Comparison of ENCODE assay signal across 8 mouse cellular contexts in genomic region chr9:25251174-25251573, GRCm38 (mm10). TPM values are rescaled to one million over a fixed set of nuclear protein-coding genes. Genes with fewer than 3 reads are reported as not detected.
DNase-seq lines count a peak whose midpoint lies in the region; ATAC-seq and TF ChIP-seq lines count a peak whose summit lies in the region.

No protein-coding gene starts in this region.

- H3K4me2 ChIP-seq in CH12.LX (ENCODE audit: insufficient read depth, low read depth, poor library complexity, severe bottlenecking), result peak overlapping the region; percentile 99
- H3K4me2 ChIP-seq in forebrain, embryonic 15.5 days (replicated peaks), result peak overlapping the region; percentile 62
- H3K4me2 ChIP-seq in liver, embryonic 16.5 days (ENCODE audit: low read depth, low read length), result peak overlapping the region; percentile 87

- no peak for TF ChIP-seq CTCF in CH12.LX (conservative IDR thresholded peaks at IDR 0.05 in 1 of 2, IDR thresholded peaks at IDR 0.05 in 1 of 2; ENCODE audit: low read depth in 2 of 2, low read length in 2 of 2)

- ATAC-seq in forebrain, embryonic 15.5 days (replicated peaks), result no peak
- no peak for ATAC-seq in liver, embryonic 16.5 days (ENCODE audit: low read depth)

- TF ChIP-seq POLR2A in CH12.LX (IDR thresholded peaks at IDR 0.05; ENCODE audit: low read depth, low read length), result no peak

- TF ChIP-seq RAD21 in CH12.LX (IDR thresholded peaks at IDR 0.05; ENCODE audit: low read depth, low read length), result no peak

- TF ChIP-seq EP300 in CH12.LX (IDR thresholded peaks at IDR 0.05; ENCODE audit: low read length), result 0 out of 2 replicates have a peak, but pooled peaks have one; percentile 11

- WGBS in heart, embryonic 10.5 days, result 12% methylated on average over 6 of the region's 6 CpGs
- WGBS in forebrain, embryonic 15.5 days, result 9% methylated on average over 6 of the region's 6 CpGs
- 2% methylated on average over 6 of the region's 6 CpGs for WGBS in liver, embryonic 16.5 days (ENCODE audit: insufficient replicate concordance)

- peaks cover 20% of the 10 kb centered on the region for H3K4me1 ChIP-seq in heart, embryonic 10.5 days
- H3K4me1 ChIP-seq in CH12.LX (ENCODE audit: control insufficient read depth in 1 of 2, insufficient read depth in 2 of 2), result peaks cover 0 to 19% of the 10 kb centered on the region in 2 experiments; a peak in 2 of 4 replicates
- H3K4me1 ChIP-seq in forebrain, embryonic 15.5 days, result peaks cover 32% of the 10 kb centered on the region
- peaks cover 16% of the 10 kb centered on the region for H3K4me1 ChIP-seq in liver, embryonic 16.5 days (ENCODE audit: control insufficient read depth, low read depth, low read length)

- no peaks in the 10 kb centered on the region for H3K9me3 ChIP-seq in heart, embryonic 10.5 days
- no peaks in the 10 kb centered on the region for H3K9me3 ChIP-seq in CH12.LX (replicated peaks; ENCODE audit: low read length)
- H3K9me3 ChIP-seq in forebrain, embryonic 15.5 days, result no peaks in the 10 kb centered on the region
- H3K9me3 ChIP-seq in liver, embryonic 16.5 days (replicated peaks; ENCODE audit: control insufficient read depth, low read length), result no peaks in the 10 kb centered on the region

- H3K36me3 ChIP-seq in heart, embryonic 10.5 days, result no peaks in the 10 kb centered on the region
- H3K36me3 ChIP-seq in CH12.LX (replicated peaks in 1 of 2; ENCODE audit: control insufficient read depth in 1 of 2, insufficient read depth in 1 of 2, low read length in 1 of 2), result peaks cover 2 to 4% of the 10 kb centered on the region in 2 experiments
- no peaks in the 10 kb centered on the region for H3K36me3 ChIP-seq in forebrain, embryonic 15.5 days
- no peaks in the 10 kb centered on the region for H3K36me3 ChIP-seq in liver, embryonic 16.5 days (ENCODE audit: control insufficient read depth, insufficient read depth)

- peak overlapping the region; percentile 100 for H3K4me3 ChIP-seq in heart, embryonic 10.5 days
- peak overlapping the region; percentile 90 to 98 (median 94) for H3K4me3 ChIP-seq in CH12.LX (replicated peaks in 1 of 3; ENCODE audit: low read depth in 2 of 3, low read length in 2 of 3, poor library complexity in 1 of 3)
- H3K4me3 ChIP-seq in forebrain, embryonic 15.5 days, result peak overlapping the region; percentile 79
- peak overlapping the region; percentile 88 for H3K4me3 ChIP-seq in liver, embryonic 16.5 days (ENCODE audit: low read depth, low read length)

- in situ Hi-C loops in CH12.LX (cut with MboI; ENCODE audit: low pct_ligation_motif_present, low pct_unique_long_range_greater_than_20kb, low sequenced_read_pairs), result no loop called here

- H3K79me2 ChIP-seq in CH12.LX (replicated peaks; ENCODE audit: control insufficient read depth, extremely low read depth, insufficient read depth, poor library complexity, severe bottlenecking), result peaks cover 30% of the 10 kb centered on the region

- H3K27me3 ChIP-seq in heart, embryonic 10.5 days (ENCODE audit: insufficient read depth, poor library complexity, severe bottlenecking), result no peaks in the 10 kb centered on the region
- H3K27me3 ChIP-seq in CH12.LX (replicated peaks), result no peaks in the 10 kb centered on the region
- no peaks in the 10 kb centered on the region for H3K27me3 ChIP-seq in forebrain, embryonic 15.5 days
- H3K27me3 ChIP-seq in liver, embryonic 16.5 days (ENCODE audit: control insufficient read depth, insufficient read depth, low read depth, low read length), result no peaks in the 10 kb centered on the region

- peak overlapping the region; percentile 95 for H3K9ac ChIP-seq in CH12.LX (ENCODE audit: insufficient read depth, low read depth)
- H3K9ac ChIP-seq in forebrain, embryonic 15.5 days (replicated peaks), result peak overlapping the region; percentile 88
- peak overlapping the region; percentile 98 for H3K9ac ChIP-seq in liver, embryonic 16.5 days (ENCODE audit: low read depth, low read length)

- dilution Hi-C loops in CH12.LX (cut with MboI; ENCODE audit: extremely low pct_ligation_motif_present, extremely low pct_unique_long_range_greater_than_20kb, low sequenced_read_pairs), result no loop called here

- DNase-seq in heart, embryonic 10.5 days (ENCODE audit: low spot score), result no peak
- DNase-seq in heart, adult 8-10 months (ENCODE audit: low spot score), result no peak
- no peak for DNase-seq in CH12.LX (ENCODE audit: extremely low read depth)
- DNase-seq in ovary, postnatal 14 days (ENCODE audit: low spot score), result no peak
- no peak for DNase-seq in right cerebral cortex, postnatal 4 days
- no peak for DNase-seq in ovary, postnatal 36 days (ENCODE audit: low spot score)

- H3K27ac ChIP-seq in heart, embryonic 10.5 days, result peak overlapping the region; percentile 99
- H3K27ac ChIP-seq in CH12.LX (ENCODE audit: insufficient read depth, low read depth), result peak overlapping the region; percentile 84
- peak overlapping the region; percentile 99 for H3K27ac ChIP-seq in forebrain, embryonic 15.5 days (replicated peaks)
- peak overlapping the region; percentile 98 for H3K27ac ChIP-seq in liver, embryonic 16.5 days (ENCODE audit: low read length)

TF ChIP-seq in CH12.LX, 34 proteins besides CTCF, POLR2A, EP300 and RAD21:
- TF ChIP-seq CHD1 (IDR thresholded peaks at IDR 0.05; ENCODE audit: low read depth, low read length), result peak; percentile 90
- TF ChIP-seq KAT2A (IDR thresholded peaks at IDR 0.05; ENCODE audit: insufficient replicate concordance, low read length), result 0 out of 2 replicates have a peak, but pooled peaks have one; percentile 3
- TF ChIP-seq GABPA (IDR thresholded peaks at IDR 0.05; ENCODE audit: insufficient replicate concordance, low read depth, low read length), result no peak
- TF ChIP-seq MYC (IDR thresholded peaks at IDR 0.05; ENCODE audit: low read depth, low read length), result peak; percentile 70; the same call in 1 of the 2 replicates
- no peak for TF ChIP-seq MAFK (IDR thresholded peaks at IDR 0.05; ENCODE audit: insufficient replicate concordance, low read length)
- 0 out of 2 replicates have a peak, but pooled peaks have one; percentile 1 for TF ChIP-seq TCF12 (IDR thresholded peaks at IDR 0.05; ENCODE audit: low read depth, low read length)
TF ChIP-seq in CH12.LX: peak in this region for 4.

RNA-seq across cellular contexts. Expression of gene Sept7, which starts 1.1 kb away (rescaled TPM):
- 258 and 291 TPM in 2 replicates for polyA plus RNA-seq in heart, embryonic 10.5 days (2016; fragmentation: Nextera tagmentation; extraction: Ambion mirVana)
- total RNA-seq in heart, adult 8-10 months (2022), result 100 to 1,000 TPM in 3 of 4 experiments, 10 to 100 TPM in 1; 97.5 to 117 (median 108) TPM
- total RNA-seq in CH12.LX (2012; rRNA removed) (77.9 and 95.6 TPM in 2 replicates), CH12.LX (2014; rRNA removed) (288 and 331 TPM in 2 replicates)
- 161 and 170 TPM in 2 replicates for polyA plus RNA-seq in CH12.LX (2012; ENCODE audit: insufficient read length, low read depth)
- polyA plus RNA-seq in forebrain, embryonic 15.5 days (2015; fragmentation: Nextera tagmentation; extraction: Ambion mirVana), result 253 and 262 TPM in 2 replicates
- polyA plus RNA-seq in liver, embryonic 16.5 days (2015; fragmentation: Nextera tagmentation; extraction: Ambion mirVana), result 73.7 and 88.8 TPM in 2 replicates
